Mouse (Mus musculus): ENCODE measurements around the gene Pdgfa.
A peak's percentile ranks its signal among the peaks of the same experiment; 100 is the strongest.

Pdgfa gene

GRCm38 (mm10) chr5:138949165-138949564 is 48.0 kb downstream of the Pdgfa start:
- peak; percentile 38 for DNase-seq

DNA sequence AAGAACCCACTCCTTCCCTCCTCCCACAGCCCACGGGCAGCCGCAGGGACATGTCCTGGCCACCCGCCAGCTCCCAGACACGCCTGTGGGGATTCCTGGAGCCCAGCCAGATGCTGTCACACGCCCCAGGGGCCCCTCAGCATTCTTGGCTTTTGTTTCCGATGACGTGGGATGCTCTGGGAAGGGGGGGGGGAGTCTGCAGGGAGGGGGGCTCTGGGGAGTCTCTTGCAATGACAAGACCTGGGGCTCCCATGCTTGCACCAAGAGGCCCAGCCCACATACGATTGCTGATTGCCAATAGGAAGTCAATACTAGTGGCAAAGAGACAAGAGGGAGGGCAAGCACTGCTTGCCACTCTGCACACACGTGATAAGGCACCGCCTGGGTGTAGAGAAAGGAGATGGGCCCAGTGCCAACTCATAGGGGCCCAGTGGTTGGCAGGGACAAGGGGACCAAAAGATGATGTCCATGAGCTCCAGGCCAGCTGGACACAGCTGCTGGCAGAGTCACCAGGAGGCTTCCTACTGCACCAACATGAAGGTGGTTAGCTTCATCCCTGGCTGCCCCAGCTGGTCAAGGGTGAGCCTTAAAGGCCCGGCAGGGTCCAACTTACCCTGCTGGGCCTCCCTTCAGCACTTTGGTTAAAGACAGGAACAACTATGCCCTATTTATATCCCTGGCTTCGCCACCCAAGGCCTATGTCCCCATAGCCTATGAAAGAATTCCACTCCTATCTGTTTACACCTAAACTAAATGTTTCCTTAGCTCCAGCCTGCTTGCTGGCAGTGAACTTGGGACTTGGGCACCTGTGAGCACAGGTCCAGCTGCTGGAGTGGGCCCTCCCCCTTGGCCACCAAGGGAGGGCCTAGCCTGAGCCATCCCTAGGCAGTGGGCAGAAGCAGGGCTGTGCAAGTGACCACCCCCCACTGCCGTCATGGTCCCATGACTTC is 48.9 kb downstream of the Pdgfa start:
- peak; percentile 82 for DNase-seq

GRCm38 (mm10) chr5:138947487-138947886 is 49.7 kb downstream of the Pdgfa start:
- no peak for DNase-seq

GRCm38 (mm10) chr5:138946931-138947330 is 50.2 kb downstream of the Pdgfa start:
- DNase-seq, result no peak

GRCm38 (mm10) chr5:138945011-138945410 is 52.2 kb downstream of the Pdgfa start:
- DNase-seq, result no peak

- DNase-seq, result no peak
Observed at GRCm38 (mm10) chr5:138944551-138944950, 52.6 kb downstream of the Pdgfa start.

- no peak for DNase-seq
Observed at GRCm38 (mm10) chr5:138941842-138942241, 55.3 kb downstream of the Pdgfa start.

- no peak for DNase-seq
Observed at GRCm38 (mm10) chr5:138940576-138940975, 56.6 kb downstream of the Pdgfa start.

GRCm38 (mm10) chr5:138938572-138939163 is 58.5 kb downstream of the Pdgfa start:
- DNase-seq, result no peak

GRCm38 (mm10) chr5:138936399-138937089 is 60.6 kb downstream of the Pdgfa start:
- no peak for DNase-seq

DNA sequence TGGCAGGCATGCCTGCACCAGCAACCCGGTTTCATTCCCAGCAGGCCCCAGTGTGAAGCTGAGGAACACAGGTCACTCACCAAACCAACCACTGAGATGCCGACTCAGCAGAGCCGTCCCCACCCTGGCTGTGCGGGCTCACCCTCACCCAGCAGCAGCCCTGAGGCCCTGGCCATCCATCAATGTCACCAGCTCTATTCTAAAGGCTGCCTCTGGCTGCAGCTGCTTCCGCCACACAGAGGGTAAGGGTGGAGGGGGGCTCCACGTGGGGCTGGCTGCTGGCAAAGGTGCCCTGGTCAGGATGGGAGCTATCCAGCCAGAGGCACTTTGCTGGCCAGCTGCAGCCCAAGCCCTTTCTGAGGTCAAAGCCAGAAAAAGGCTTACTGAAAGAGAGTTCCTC is 62.6 kb downstream of the Pdgfa start:
- DNase-seq, result peak; percentile 33

- no peak for DNase-seq
Observed at GRCm38 (mm10) chr5:138932460-138933432, 64.4 kb downstream of the Pdgfa start.

GRCm38 (mm10) chr5:138931836-138932235 is 65.3 kb downstream of the Pdgfa start:
- DNase-seq, result no peak

GRCm38 (mm10) chr5:138929879-138930507 is 67.2 kb downstream of the Pdgfa start:
- DNase-seq, result no peak

Data from lung, postnatal 10 days (tissue).